21 mouse cellular contexts compared by ENCODE assay signal in the genomic region with DNA sequence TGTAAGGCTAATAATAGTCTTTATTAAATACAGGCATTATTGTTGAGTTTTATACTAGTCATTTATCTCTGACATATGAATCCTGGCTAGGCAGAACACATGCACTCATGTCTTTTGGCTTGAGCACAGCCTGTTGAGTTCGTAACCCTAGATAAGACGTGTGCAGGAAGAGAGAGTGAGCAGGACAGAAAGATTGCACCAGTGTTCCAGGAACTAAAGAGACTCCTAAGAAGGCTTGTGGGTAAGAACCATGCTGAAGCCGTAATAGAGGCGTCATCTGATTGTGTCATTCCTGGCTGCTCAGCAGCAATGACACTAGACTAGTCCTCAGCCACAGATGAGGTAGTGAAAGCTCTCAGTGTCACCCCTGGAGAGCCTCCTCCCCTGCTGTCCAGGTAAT. TPM values are rescaled to one million over a fixed set of nuclear protein-coding genes. Genes with fewer than 3 reads are reported as not detected.
A peak's percentile ranks its signal among the peaks of the same experiment; 100 is the strongest.
DNase-seq lines count a peak whose midpoint lies in the region; ATAC-seq and TF ChIP-seq lines count a peak whose summit lies in the region.
"Had no signal": no experiment of that assay in that cellular context is flagged by ENCODE, and none has a peak within 500 bp of the region (broad histone marks: within the 10 kb centered on the region; RNA-seq: fewer than 3 reads in every experiment).

No protein-coding gene starts in this region.

- H3K4me1 ChIP-seq in heart, postnatal 0 days (ENCODE audit: control insufficient read depth, insufficient read depth): peaks cover 11% of the 10 kb centered on the region; the same call in 1 of the 2 replicates
- H3K4me1 ChIP-seq in cerebellum, adult 2 months (ENCODE audit: control insufficient read depth, insufficient read depth, low read length): no peaks in the 10 kb centered on the region
- H3K4me1 ChIP-seq: forebrain, embryonic 12.5 days; hindbrain, embryonic 12.5 days; limb, embryonic 15.5 days; midbrain, embryonic 10.5 days; neural tube, embryonic 12.5 days had no signal

- TF ChIP-seq POLR2A in cerebellum, adult 2 months (IDR thresholded peaks at IDR 0.05; ENCODE audit: borderline replicate concordance, insufficient read depth, low read length): no peak

- ATAC-seq in heart, postnatal 0 days (ENCODE audit: insufficient read depth, low read depth): peak; percentile 64
- peak; percentile 81 for ATAC-seq in granulocyte monocyte progenitor cell, adult 5-6 weeks (replicated peaks; ENCODE audit: poor library complexity, severe bottlenecking)
- ATAC-seq in megakaryocyte progenitor cell, adult 5-6 weeks (replicated peaks; ENCODE audit: poor library complexity): peak; percentile 95
- ATAC-seq: CD4-positive, CD25-positive, alpha-beta regulatory T cell, adult 4 months had no signal

- TF ChIP-seq CTCF in heart, postnatal 0 days (IDR thresholded peaks at IDR 0.05; ENCODE audit: low read depth): no peak
- no peak for TF ChIP-seq CTCF in cerebellum, adult 2 months (IDR thresholded peaks at IDR 0.05; ENCODE audit: borderline replicate concordance, insufficient read depth, low read depth, low read length)

- no peak overlapping the region for H3K4me2 ChIP-seq in heart, postnatal 0 days (ENCODE audit: low read depth, low read length)
- H3K4me2 ChIP-seq: forebrain, embryonic 12.5 days; hindbrain, embryonic 12.5 days; limb, embryonic 15.5 days; neural tube, embryonic 12.5 days had no signal

- H3K36me3 ChIP-seq in heart, postnatal 0 days (replicated peaks; ENCODE audit: control insufficient read depth, insufficient read depth, low read length): peaks cover 40% of the 10 kb centered on the region

- WGBS in heart, postnatal 0 days: 28% methylated on average over 4 of the region's 4 CpGs
- 95% methylated on average over 4 of the region's 4 CpGs for WGBS in cerebellum, adult 2 months

- peak; percentile 31 for DNase-seq in heart, postnatal 0 days (ENCODE audit: low spot score)
- DNase-seq in heart, postnatal 4 days: no peak
- DNase-seq in adipocyte (ENCODE audit: low spot score): peak; percentile 24
- DNase-seq in cerebellum, adult 2 months: no peak
- no peak for DNase-seq in layer of hippocampus, adult 9-10 months (ENCODE audit: low spot score)
- DNase-seq: adrenal gland, postnatal 36 days; cerebellum, adult 8-10 months; gastrocnemius, adult 2 months; kidney, adult 2 months; kidney, postnatal 10 days; lung, postnatal 10 days; thymus, postnatal 4 days had no signal

- no peaks in the 10 kb centered on the region for H3K27me3 ChIP-seq in heart, postnatal 0 days (ENCODE audit: control insufficient read depth, insufficient read depth, low read length)
- no peaks in the 10 kb centered on the region for H3K27me3 ChIP-seq in cerebellum, adult 2 months (ENCODE audit: control insufficient read depth, insufficient read depth, low read length)
- H3K27me3 ChIP-seq: forebrain, embryonic 12.5 days; hindbrain, embryonic 12.5 days; limb, embryonic 15.5 days; neural tube, embryonic 12.5 days had no signal

- H3K4me3 ChIP-seq in heart, postnatal 0 days (ENCODE audit: low read depth, low read length): no peak overlapping the region
- no peak overlapping the region for H3K4me3 ChIP-seq in cerebellum, adult 2 months (replicated peaks; ENCODE audit: insufficient read depth, low read depth, low read length)
- H3K4me3 ChIP-seq: forebrain, embryonic 12.5 days; gastrocnemius, adult 2 months; hindbrain, embryonic 12.5 days; layer of hippocampus, adult 2 months; limb, embryonic 15.5 days; midbrain, embryonic 10.5 days; neural tube, embryonic 12.5 days had no signal

- H3K27ac ChIP-seq in heart, postnatal 0 days (ENCODE audit: low read depth): peak overlapping the region; percentile 47
- no peak overlapping the region for H3K27ac ChIP-seq in cerebellum, adult 2 months (ENCODE audit: insufficient read depth, low read length)
- H3K27ac ChIP-seq: forebrain, embryonic 12.5 days; gastrocnemius, adult 2 months; hindbrain, embryonic 12.5 days; layer of hippocampus, adult 2 months; limb, embryonic 15.5 days; midbrain, embryonic 10.5 days; neural tube, embryonic 12.5 days had no signal

- no peaks in the 10 kb centered on the region for H3K9me3 ChIP-seq in heart, postnatal 0 days (replicated peaks; ENCODE audit: control insufficient read depth, low read length)
- H3K9me3 ChIP-seq: forebrain, embryonic 12.5 days; hindbrain, embryonic 12.5 days; limb, embryonic 15.5 days; midbrain, embryonic 10.5 days; neural tube, embryonic 12.5 days had no signal

- H3K9ac ChIP-seq in heart, postnatal 0 days (replicated peaks; ENCODE audit: low read depth, low read length): no peak overlapping the region
- H3K9ac ChIP-seq: forebrain, embryonic 12.5 days; hindbrain, embryonic 12.5 days; limb, embryonic 15.5 days; neural tube, embryonic 12.5 days had no signal

- no peak for TF ChIP-seq EP300 in heart, postnatal 0 days (IDR thresholded peaks at IDR 0.05; ENCODE audit: low read depth)

RNA-seq across cellular contexts. Expression of gene Adora2a, which starts 43.7 kb away (rescaled TPM):
- 15.8 and 51.3 TPM in 2 replicates for total RNA-seq in heart, postnatal 0 days (2014; rRNA removed; ENCODE audit: low replicate concordance)
- 3.6 and 4.4 TPM in 2 replicates for polyA plus RNA-seq in heart, postnatal 0 days (2015; fragmentation: Nextera tagmentation; extraction: Ambion mirVana)
- 10 to 100 TPM; 17.8 to 18.4 TPM for total RNA-seq in heart, postnatal 4 days (2021)
- total RNA-seq in granulocyte monocyte progenitor cell, adult 5-6 weeks (2014; fragmentation: Nextera tagmentation): 0.79 and 0.80 TPM in 2 replicates
- total RNA-seq in granulocyte monocyte progenitor cell, adult 5-6 weeks (2017): 1.1 and 2.4 TPM in 2 replicates
- 0.91 and 0.93 TPM in 2 replicates for total RNA-seq in megakaryocyte progenitor cell, adult 5-6 weeks (2015)
- total RNA-seq in megakaryocyte progenitor cell, adult 5-6 weeks (2017): 0.54 and 0.88 TPM in 2 replicates
- 2.5 and 3.1 TPM in 2 replicates for polyA plus RNA-seq in cerebellum, adult 2 months (2012; rRNA removed)

Comparison
In these comparisons a context has a peak if more than half of its experiments do, and no peak if none do; other contexts are left out.
1. DNase-seq: peak in heart, postnatal 0 days (single experiment) and adipocyte (single experiment); none in heart, postnatal 4 days (single experiment), cerebellum, adult 2 months (0 of 2) and layer of hippocampus, adult 9-10 months (single experiment).
2. Peak in every context shown above with its lines, with median percentiles within 50 percentile points of each other: ATAC-seq.